Mouse (Mus musculus) frontal cortex, postnatal 36 days (tissue): ENCODE results near the gene Dagla.

Experiments
- DNase-seq, 2 experiments: peaks; one replicate each; pipeline ENCODE4 v3.0.0; 2022; ENCODE audit warnings: low spot score in 2 of 2

Dagla gene

GRCm38 (mm10) chr19:10304810-10305544 lies at the start of gene Dagla:
Gene Dagla, minus strand, starts transcription at chr19:10304877.
- DNase-seq, result peak; percentile 86 to 87

- DNase-seq, result no peak
Observed at GRCm38 (mm10) chr19:10352218-10352617, 47.5 kb upstream of the Dagla start.

GRCm38 (mm10) chr19:10347628-10348273 lies 43.1 kb upstream of the Dagla start:
- DNase-seq, result no peak

DNA sequence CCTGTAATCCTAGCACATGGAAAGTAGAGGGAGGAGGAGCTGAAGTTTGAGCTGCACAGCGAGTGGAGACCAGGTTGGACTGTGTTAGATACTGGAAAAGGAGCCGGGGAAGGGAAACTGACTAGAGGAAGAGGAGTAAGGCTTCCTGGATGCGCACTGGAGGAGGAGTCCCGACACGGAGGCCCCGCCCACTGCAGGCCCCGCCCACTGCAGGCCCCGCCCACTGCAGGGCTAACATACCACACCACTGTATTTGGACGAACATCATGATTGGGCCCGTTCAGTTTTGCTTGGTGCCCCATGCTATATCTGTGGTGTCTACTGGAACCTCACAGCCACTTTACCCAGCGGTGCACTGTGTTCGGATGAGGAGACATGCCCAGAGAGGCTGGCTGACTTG lies 41.0 kb upstream of the Dagla start:
- no peak for DNase-seq

- no peak for DNase-seq
Observed at GRCm38 (mm10) chr19:10343866-10344265, 39.2 kb upstream of the Dagla start.

GRCm38 (mm10) chr19:10341817-10342439 lies 37.3 kb upstream of the Dagla start:
- DNase-seq, result peak; percentile 77 to 83

DNA sequence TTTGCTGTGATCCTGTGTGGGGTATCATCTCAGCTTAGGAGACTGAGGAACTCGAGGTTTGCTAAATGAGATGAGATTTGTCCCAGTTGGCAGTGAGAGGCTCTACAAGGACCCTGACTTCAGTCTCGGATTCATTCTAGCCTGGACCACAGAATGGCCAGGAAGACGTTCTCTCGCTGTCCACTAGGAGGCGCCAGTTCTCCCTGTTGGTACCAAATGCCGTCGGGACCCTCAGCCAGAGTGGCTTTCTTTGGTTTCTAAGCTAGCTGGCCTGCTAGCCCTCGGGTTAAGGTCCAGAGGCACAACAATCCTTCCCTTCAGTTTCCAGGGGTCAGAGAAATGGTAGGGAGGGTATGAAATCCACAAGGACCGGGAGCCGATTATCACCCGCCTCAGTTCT lies 36.5 kb upstream of the Dagla start:
- peak; percentile 63 to 77 for DNase-seq

- no peak for DNase-seq
Observed at GRCm38 (mm10) chr19:10340661-10341060, 36.0 kb upstream of the Dagla start.

DNA sequence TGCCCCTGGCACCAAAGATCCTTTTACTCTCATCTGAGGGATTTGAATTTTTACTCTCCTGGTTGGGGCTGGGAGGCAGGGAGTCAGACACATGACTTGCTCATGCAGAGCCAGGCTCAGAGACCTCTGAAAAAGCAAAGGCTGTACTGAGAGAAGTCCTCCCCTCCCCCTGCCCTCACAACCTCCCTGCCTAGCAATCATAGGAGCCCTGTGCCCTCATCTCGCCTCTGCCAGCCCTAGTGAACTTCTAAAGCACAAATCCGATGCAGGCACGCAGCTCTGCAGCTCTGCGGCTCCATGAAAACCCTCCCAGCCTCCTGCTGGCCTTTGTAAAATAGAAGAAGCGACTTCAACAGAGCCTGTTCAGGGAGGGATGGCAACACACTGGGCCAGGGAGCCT lies 34.6 kb upstream of the Dagla start:
- DNase-seq, result no peak

DNA sequence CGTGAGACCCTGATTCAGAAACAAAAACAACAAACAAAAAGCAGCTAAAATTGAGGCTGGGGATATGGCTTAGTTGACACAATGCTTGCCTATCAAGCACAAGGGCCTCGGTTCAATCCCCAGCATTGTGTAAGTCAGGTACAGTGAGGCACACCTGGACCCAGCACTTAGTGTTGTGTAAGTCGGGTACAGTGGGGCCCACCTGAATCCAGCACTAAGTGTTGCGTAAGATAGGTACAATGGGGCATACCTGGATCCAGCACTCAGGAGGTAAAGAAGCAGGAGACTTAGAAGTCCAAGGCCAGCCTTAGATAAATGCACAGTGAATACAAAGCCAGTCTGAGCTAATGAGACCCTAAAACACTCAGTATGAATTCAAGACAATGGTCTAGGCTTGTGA lies 34.0 kb upstream of the Dagla start:
- no peak for DNase-seq

- DNase-seq, result no peak
Observed at GRCm38 (mm10) chr19:10334467-10334866, 29.8 kb upstream of the Dagla start.

DNA sequence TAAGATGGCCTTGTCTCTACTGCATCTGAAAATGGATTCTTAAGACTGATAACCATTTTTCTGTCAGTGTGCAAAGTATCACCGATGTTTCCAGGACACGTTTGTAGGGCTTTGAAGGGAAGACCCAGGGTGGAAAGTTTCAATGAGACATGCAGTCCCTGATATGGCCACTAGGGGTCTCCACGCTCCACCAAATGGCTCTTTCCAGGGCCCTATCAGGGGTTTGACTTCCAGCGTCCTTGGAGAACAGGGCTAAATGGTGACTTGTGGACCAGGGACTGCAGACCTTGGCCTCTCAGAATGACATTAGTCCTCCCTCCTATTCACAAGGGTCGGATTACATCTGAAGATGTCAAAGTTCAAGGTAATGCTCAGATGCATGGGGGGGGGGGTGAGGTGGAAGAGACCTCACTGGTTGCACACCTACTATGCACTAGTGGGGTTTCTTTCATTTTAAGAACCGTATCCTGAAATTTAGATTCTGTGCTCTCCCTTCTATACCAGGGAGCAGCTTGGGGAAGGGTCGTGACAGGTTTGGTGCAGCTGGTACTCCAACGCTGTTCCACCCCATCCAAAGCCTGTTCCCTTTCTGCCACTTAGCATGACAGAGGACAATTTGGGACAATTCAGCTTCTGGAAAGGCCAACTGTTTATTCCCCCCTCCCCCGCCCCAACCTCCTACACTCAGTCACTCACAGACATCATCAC lies 29.0 kb upstream of the Dagla start:
- peak; percentile 71 to 80 for DNase-seq

- no peak for DNase-seq
Observed at GRCm38 (mm10) chr19:10331706-10332105, 27.0 kb upstream of the Dagla start.

DNA sequence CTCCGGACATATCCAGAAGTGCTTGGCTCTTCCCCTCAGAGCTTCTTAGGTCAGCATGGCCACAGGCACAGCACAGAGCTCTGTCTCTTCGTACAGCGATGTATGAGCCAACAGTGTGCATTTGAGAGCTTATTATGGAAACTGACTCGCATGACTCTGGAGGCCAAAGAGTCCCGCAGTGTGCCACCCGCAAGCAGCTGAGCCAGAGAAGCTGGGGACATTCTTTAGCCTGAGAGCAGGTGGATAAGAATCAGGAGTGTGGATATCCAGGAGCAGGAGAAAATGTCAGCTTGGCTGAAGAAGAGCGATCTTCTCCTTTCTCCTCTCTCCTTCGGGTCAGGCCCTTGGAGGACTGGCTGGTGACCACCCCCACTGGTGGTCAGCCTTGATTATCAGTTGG lies 24.4 kb upstream of the Dagla start:
- no peak for DNase-seq

- no peak for DNase-seq
Observed at GRCm38 (mm10) chr19:10326609-10327008, 21.9 kb upstream of the Dagla start.

DNA sequence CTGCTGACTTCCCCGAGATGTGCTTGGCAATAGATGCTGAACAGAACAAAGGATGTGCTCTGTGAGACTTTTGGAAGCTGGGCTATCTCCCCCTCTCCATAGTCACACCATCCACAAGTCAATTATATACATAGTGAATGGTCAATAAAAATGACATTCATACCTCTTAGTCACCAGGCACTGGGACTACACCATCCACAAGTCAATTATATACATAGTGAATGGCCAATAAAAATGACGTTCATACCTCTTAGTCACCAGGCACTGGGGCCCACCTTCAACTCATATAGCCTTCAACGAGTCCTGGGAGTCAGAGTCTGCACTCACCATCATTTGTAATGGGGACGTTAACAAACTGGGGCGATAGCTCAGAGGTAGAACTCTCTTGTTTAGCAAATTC lies 19.2 kb upstream of the Dagla start:
- no peak for DNase-seq

- no peak for DNase-seq
Observed at GRCm38 (mm10) chr19:10323362-10323837, 18.7 kb upstream of the Dagla start.

DNA sequence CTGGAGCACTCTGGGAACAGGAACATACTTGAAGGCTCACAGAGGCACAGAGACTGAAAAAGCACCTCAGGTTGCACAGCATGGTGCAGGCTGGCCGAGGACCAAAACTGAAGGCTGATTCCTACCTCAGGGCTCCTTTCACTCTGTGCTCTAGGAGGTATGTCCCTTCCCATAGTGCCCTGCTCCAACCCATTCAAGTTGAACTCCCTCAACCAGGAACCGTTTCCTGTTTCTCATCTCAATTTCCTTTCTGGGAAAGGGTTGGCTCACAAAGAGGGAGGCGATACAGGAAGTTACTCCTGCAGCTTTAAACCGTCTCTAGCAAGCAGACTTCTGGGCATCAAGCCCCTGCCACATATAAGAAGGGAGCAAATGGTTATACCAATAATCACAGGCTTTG lies 13.1 kb upstream of the Dagla start:
- DNase-seq, result no peak

DNA sequence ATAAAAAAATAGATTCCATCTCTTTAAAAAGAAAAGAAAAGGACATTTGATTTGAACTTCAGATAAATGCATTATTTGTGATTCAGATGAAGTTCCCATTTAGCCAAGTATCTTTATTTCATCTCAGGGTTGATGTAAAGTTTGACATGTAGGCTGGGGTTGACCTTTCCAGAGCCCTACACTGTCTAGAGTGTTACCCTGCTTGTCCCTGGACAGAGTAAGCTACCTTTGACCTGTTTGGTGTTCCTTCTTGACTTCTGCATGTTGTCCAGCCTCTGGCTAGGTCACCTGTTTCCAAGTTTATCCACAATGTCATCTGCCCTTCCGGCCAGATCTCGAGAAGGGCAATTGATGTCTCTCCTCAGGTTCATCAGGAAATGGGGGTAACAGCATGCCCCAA lies 12.7 kb upstream of the Dagla start:
- no peak for DNase-seq

- no peak for DNase-seq
Observed at GRCm38 (mm10) chr19:10316956-10317355, 12.3 kb upstream of the Dagla start.

GRCm38 (mm10) chr19:10312072-10312471 lies 7.4 kb upstream of the Dagla start:
- DNase-seq, result no peak

DNA sequence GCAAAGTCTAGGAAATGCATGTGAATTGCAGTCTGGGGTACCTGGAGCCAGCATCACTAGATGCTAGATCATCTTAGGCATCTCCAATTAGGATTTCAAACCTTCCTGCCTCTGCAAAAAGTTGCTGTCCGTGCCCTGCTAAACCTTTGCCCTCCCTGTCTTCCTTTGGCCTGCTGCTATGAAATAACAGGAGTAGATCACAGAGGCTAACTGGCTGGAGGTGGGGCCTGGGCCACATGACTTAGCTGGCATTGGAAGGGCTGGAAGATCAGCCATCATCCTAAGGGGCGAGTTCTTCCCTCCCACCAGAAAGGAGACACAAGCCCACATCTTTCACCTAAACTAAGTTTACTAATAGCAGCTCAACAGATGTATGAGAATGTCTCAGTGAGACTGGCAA lies 4.3 kb upstream of the Dagla start:
- no peak for DNase-seq
